ENCODE assay signal across 25 mouse cellular contexts in the genomic region with DNA sequence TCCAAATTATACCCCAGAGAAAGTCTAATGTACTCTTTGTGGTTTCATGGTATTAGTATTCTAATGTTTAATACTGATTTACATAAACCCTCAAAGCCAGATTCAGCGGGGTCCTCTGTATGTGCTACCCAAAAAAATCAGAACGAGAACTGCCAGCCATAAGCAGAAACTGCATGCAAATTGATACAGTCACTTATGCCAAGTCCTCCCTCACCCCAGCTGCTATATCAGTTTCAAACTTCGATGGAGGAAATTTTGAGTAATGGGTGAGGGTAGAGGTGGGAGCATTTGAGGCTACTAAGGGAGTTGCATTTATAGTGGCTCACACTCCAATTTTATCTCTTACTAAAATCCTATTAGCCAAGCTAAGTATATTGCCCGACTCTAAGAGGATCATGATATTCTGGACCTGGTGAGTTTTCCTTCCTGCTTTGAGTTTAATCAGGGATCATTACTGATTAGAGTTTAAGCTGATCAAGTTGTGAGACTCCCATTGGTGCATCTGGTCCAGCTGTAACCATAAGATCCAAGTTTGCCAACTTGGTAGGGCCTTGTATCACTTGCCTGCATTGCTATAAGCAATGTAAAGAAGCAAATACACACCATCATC.
DNase-seq lines count a peak whose midpoint lies in the region; ATAC-seq lines count a peak whose summit lies in the region.
"Had no signal": no experiment of that assay in that cellular context is flagged by ENCODE, and none has a peak within 500 bp of the region (broad histone marks: within the 10 kb centered on the region; RNA-seq: fewer than 3 reads in every experiment).

No protein-coding gene starts in this region.

- H3K27ac ChIP-seq in embryonic facial prominence, embryonic 12.5 days = no peak overlapping the region
- H3K27ac ChIP-seq in embryonic facial prominence, embryonic 10.5 days (replicated peaks) = no peak overlapping the region
- H3K27ac ChIP-seq in neural tube, embryonic 15.5 days (replicated peaks) = no peak overlapping the region; the same call in 1 of the 2 replicates
- H3K27ac ChIP-seq: forebrain, embryonic 12.5 days; hindbrain, embryonic 12.5 days; liver, embryonic 15.5 days; macrophage; midbrain, embryonic 12.5 days; neural tube, embryonic 12.5 days had no signal

- H3K9me3 ChIP-seq in embryonic facial prominence, embryonic 12.5 days = no peaks in the 10 kb centered on the region
- no peaks in the 10 kb centered on the region for H3K9me3 ChIP-seq in embryonic facial prominence, embryonic 10.5 days
- H3K9me3 ChIP-seq in neural tube, embryonic 15.5 days (replicated peaks) = no peaks in the 10 kb centered on the region
- H3K9me3 ChIP-seq: forebrain, embryonic 12.5 days; heart, embryonic 12.5 days; hindbrain, embryonic 12.5 days; liver, embryonic 15.5 days; midbrain, embryonic 12.5 days; neural tube, embryonic 12.5 days had no signal

- H3K4me2 ChIP-seq in embryonic facial prominence, embryonic 12.5 days (replicated peaks) = no peak overlapping the region
- H3K4me2 ChIP-seq in neural tube, embryonic 15.5 days = no peak overlapping the region
- H3K4me2 ChIP-seq: forebrain, embryonic 12.5 days; heart, embryonic 12.5 days; hindbrain, embryonic 12.5 days; liver, embryonic 15.5 days; midbrain, embryonic 12.5 days; neural tube, embryonic 12.5 days had no signal

- 0 out of 2 replicates have a peak, but pooled peaks have one; percentile 28 for ATAC-seq in embryonic facial prominence, embryonic 12.5 days (ENCODE audit: insufficient number of reproducible peaks, insufficient read depth, low FRiP score, low TSS enrichment)
- ATAC-seq in neural tube, embryonic 15.5 days (ENCODE audit: low FRiP score) = peak; percentile 41; the same call in 1 of the 2 replicates
- ATAC-seq in megakaryocyte progenitor cell, adult 5-6 weeks (replicated peaks; ENCODE audit: poor library complexity) = no peak
- ATAC-seq: inflammation-experienced regulatory T-cells, adult 6 months; Patski had no signal

- H3K27me3 ChIP-seq in embryonic facial prominence, embryonic 12.5 days = no peaks in the 10 kb centered on the region
- H3K27me3 ChIP-seq in embryonic facial prominence, embryonic 10.5 days (replicated peaks; ENCODE audit: low read depth, poor library complexity, severe bottlenecking) = no peaks in the 10 kb centered on the region
- no peaks in the 10 kb centered on the region for H3K27me3 ChIP-seq in neural tube, embryonic 15.5 days (replicated peaks)
- H3K27me3 ChIP-seq: forebrain, embryonic 12.5 days; heart, embryonic 12.5 days; hindbrain, embryonic 12.5 days; liver, embryonic 15.5 days; midbrain, embryonic 12.5 days; neural tube, embryonic 12.5 days; Patski had no signal

- no peak for DNase-seq in embryonic facial prominence, embryonic 10.5 days (ENCODE audit: low spot score)
- DNase-seq in neural tube, embryonic 10.5 days (ENCODE audit: extremely low spot score, low spot score) = no peak
- peak; percentile 40 to 83 for DNase-seq in layer of hippocampus, adult 18-20 months (ENCODE audit: low spot score in 2 of 2)
- peak; percentile 16 for DNase-seq in retina, embryonic 14.5 days (ENCODE audit: low spot score)
- no peak for DNase-seq in spleen, postnatal 14 days (ENCODE audit: low spot score in 2 of 2)
- DNase-seq: adrenal gland, postnatal 14 days; cerebellum, adult 18-20 months; cerebellum, postnatal 25 days; embryo, embryonic 11 days; heart, adult 11 months; heart, postnatal 14 days; kidney, adult 9 months; kidney, postnatal 4 days had no signal

- H3K4me1 ChIP-seq in embryonic facial prominence, embryonic 12.5 days = no peaks in the 10 kb centered on the region
- no peaks in the 10 kb centered on the region for H3K4me1 ChIP-seq in embryonic facial prominence, embryonic 10.5 days
- no peaks in the 10 kb centered on the region for H3K4me1 ChIP-seq in neural tube, embryonic 15.5 days
- H3K4me1 ChIP-seq: forebrain, embryonic 12.5 days; heart, embryonic 12.5 days; hindbrain, embryonic 12.5 days; liver, embryonic 15.5 days; midbrain, embryonic 12.5 days; neural tube, embryonic 12.5 days had no signal

- 70% methylated on average over 4 of the region's 4 CpGs for WGBS in embryonic facial prominence, embryonic 12.5 days
- 82% methylated on average over 4 of the region's 4 CpGs for WGBS in embryonic facial prominence, embryonic 10.5 days
- 59% methylated on average over 4 of the region's 4 CpGs for WGBS in neural tube, embryonic 15.5 days

- H3K4me3 ChIP-seq in embryonic facial prominence, embryonic 12.5 days = no peak overlapping the region
- H3K4me3 ChIP-seq in embryonic facial prominence, embryonic 10.5 days = no peak overlapping the region
- no peak overlapping the region for H3K4me3 ChIP-seq in neural tube, embryonic 15.5 days (replicated peaks)
- H3K4me3 ChIP-seq: forebrain, embryonic 12.5 days; heart, embryonic 12.5 days; hindbrain, embryonic 12.5 days; liver, embryonic 15.5 days; midbrain, embryonic 12.5 days; neural tube, embryonic 12.5 days had no signal

- no peaks in the 10 kb centered on the region for H3K36me3 ChIP-seq in embryonic facial prominence, embryonic 12.5 days
- H3K36me3 ChIP-seq in embryonic facial prominence, embryonic 10.5 days (replicated peaks) = no peaks in the 10 kb centered on the region
- no peaks in the 10 kb centered on the region for H3K36me3 ChIP-seq in neural tube, embryonic 15.5 days
- H3K36me3 ChIP-seq: forebrain, embryonic 12.5 days; heart, embryonic 12.5 days; hindbrain, embryonic 12.5 days; liver, embryonic 15.5 days; midbrain, embryonic 12.5 days; neural tube, embryonic 12.5 days had no signal

- H3K9ac ChIP-seq in embryonic facial prominence, embryonic 12.5 days = no peak overlapping the region
- no peak overlapping the region for H3K9ac ChIP-seq in neural tube, embryonic 15.5 days (replicated peaks)
- H3K9ac ChIP-seq: forebrain, embryonic 12.5 days; heart, embryonic 12.5 days; hindbrain, embryonic 12.5 days; liver, embryonic 15.5 days; midbrain, embryonic 12.5 days; neural tube, embryonic 12.5 days had no signal

Comparison
In these comparisons a context has a peak if more than half of its experiments do, and no peak if none do; other contexts are left out.
1. DNase-seq: peak in layer of hippocampus, adult 18-20 months (2 of 2) and retina, embryonic 14.5 days (single experiment); none in embryonic facial prominence, embryonic 10.5 days (single experiment), neural tube, embryonic 10.5 days (single experiment) and spleen, postnatal 14 days (0 of 2).